Mouse (Mus musculus) lung, adult 2 months (tissue): ENCODE measurements around the gene Ccdc114.

Experiments used
- CTCF ChIP-seq: fragments of 200-500 bp; IDR thresholded peaks from 2 replicates; pipeline ENCODE4 v1.5.1; 2011; ENCODE audit warnings: mild to moderate bottlenecking, low read length, control low read depth; ENCODE audit not compliant: insufficient read depth
- POLR2A ChIP-seq: fragments of 200-500 bp; IDR thresholded peaks from 2 replicates; pipeline ENCODE4 v1.6.1; 2011; ENCODE audit warnings: low read depth, mild to moderate bottlenecking, control low read depth, low read length, borderline replicate concordance; ENCODE audit errors: extremely low read depth

DNA sequence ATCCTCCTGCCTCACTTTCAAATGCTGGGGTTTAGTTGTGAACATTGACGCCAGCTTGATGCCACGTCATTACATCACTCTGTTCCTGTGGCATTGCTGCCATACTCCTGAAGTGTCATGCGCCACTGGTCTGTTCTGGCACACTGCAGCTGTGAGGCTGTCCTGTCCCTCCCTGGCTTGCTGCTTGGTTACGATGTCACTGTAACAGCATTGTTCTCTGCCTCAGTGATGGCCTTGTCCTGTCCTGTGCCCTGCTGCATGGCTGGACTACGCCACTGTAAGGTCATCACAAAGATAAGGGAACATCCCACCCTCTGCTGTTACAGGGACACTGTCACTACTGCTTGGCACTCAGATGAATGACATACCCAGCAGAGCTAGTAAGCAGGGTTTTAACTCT lies 57.7 kb downstream of the Ccdc114 start:
- no peak for TF ChIP-seq CTCF
- TF ChIP-seq POLR2A, result no peak
